Mouse (Mus musculus): ENCODE measurements at regions not wholly inside any gene's neighbourhood (a gene's known extent, or its start where the extent isn't known, plus 50 kb on each side); places are given as distances from the start of the nearest gene placed in this dataset.

GRCm38 (mm10) chr1:168760239-168760638 is 328.2 kb upstream of the Pbx1 start:
- TF ChIP-seq POLR2A (IDR thresholded peaks at IDR 0.05; ENCODE audit: insufficient read depth, low read depth, low read length) = no peak
- no peak for TF ChIP-seq CTCF (IDR thresholded peaks at IDR 0.05)
- TF ChIP-seq EP300 (IDR thresholded peaks at IDR 0.05; ENCODE audit: insufficient read depth, low read depth, low read length) = no peak
